Comparison of ENCODE assay signal across 12 mouse cellular contexts in genomic region chr11:117093900-117094552, GRCm38 (mm10). TPM values are rescaled to one million over a fixed set of nuclear protein-coding genes. Genes with fewer than 3 reads are reported as not detected.
DNase-seq lines count a peak whose midpoint lies in the region; ATAC-seq and TF ChIP-seq lines count a peak whose summit lies in the region.
"Had no signal": no experiment of that assay in that cellular context is flagged by ENCODE, and none has a peak within 500 bp of the region (broad histone marks: within the 10 kb centered on the region; RNA-seq: fewer than 3 reads in every experiment).

No protein-coding gene starts in this region.

- H3K9ac ChIP-seq in kidney, embryonic 14.5 days (ENCODE audit: low read depth, low read length), result no peak overlapping the region
- 0 out of 2 replicates have a peak overlapping the region, but pooled peaks have one; percentile 21 for H3K9ac ChIP-seq in heart, adult 2 months (ENCODE audit: low read depth, low read length)
- no peak overlapping the region for H3K9ac ChIP-seq in intestine, postnatal 0 days (ENCODE audit: low read depth, low read length)
- H3K9ac ChIP-seq: embryonic facial prominence, embryonic 13.5 days had no signal

- H3K4me2 ChIP-seq in kidney, embryonic 14.5 days (replicated peaks; ENCODE audit: low read depth, low read length), result no peak overlapping the region
- H3K4me2 ChIP-seq in intestine, postnatal 0 days (replicated peaks; ENCODE audit: low read depth), result no peak overlapping the region
- H3K4me2 ChIP-seq: embryonic facial prominence, embryonic 13.5 days had no signal

- peak; percentile 62; the same call in 1 of the 2 replicates for TF ChIP-seq EP300 in heart, adult 2 months (IDR thresholded peaks at IDR 0.05; ENCODE audit: insufficient read depth, low read depth, low read length)

- TF ChIP-seq POLR2A in kidney, adult 2 months (IDR thresholded peaks at IDR 0.05; ENCODE audit: low read depth, low read length), result no peak
- TF ChIP-seq POLR2A in heart, adult 2 months (IDR thresholded peaks at IDR 0.05; ENCODE audit: insufficient read depth, low read depth, low read length), result peak; percentile 64

- peaks cover 10% of the 10 kb centered on the region; the same call in 1 of the 2 replicates for H3K4me1 ChIP-seq in kidney, adult 2 months (ENCODE audit: control insufficient read depth, insufficient read depth, low read length)
- H3K4me1 ChIP-seq in kidney, embryonic 14.5 days (ENCODE audit: control insufficient read depth, insufficient read depth, low read length), result peaks cover 34% of the 10 kb centered on the region
- H3K4me1 ChIP-seq in heart, adult 2 months (ENCODE audit: control insufficient read depth, insufficient read depth, low read length), result peaks cover 44% of the 10 kb centered on the region
- no peaks in the 10 kb centered on the region for H3K4me1 ChIP-seq in intestine, postnatal 0 days (replicated peaks; ENCODE audit: control insufficient read depth, insufficient read depth, low read length)

- no peak for ATAC-seq in kidney, embryonic 14.5 days (ENCODE audit: low FRiP score, low TSS enrichment)
- ATAC-seq in intestine, postnatal 0 days, result no peak
- ATAC-seq: CD4-positive, CD25-positive, alpha-beta regulatory T cell, adult 4 months had no signal

- TF ChIP-seq CTCF in kidney, adult 2 months (conservative IDR thresholded peaks at IDR 0.05; ENCODE audit: insufficient read depth, insufficient read length, low read depth, low read length), result no peak
- 0 out of 2 replicates have a peak, but pooled peaks have one; percentile 18 for TF ChIP-seq CTCF in heart, adult 2 months (IDR thresholded peaks at IDR 0.05)
- TF ChIP-seq CTCF in intestine, postnatal 0 days (IDR thresholded peaks at IDR 0.05; ENCODE audit: low read depth), result no peak

- no peaks in the 10 kb centered on the region for H3K27me3 ChIP-seq in kidney, adult 2 months (replicated peaks; ENCODE audit: control insufficient read depth, insufficient read depth, low read length)
- H3K27me3 ChIP-seq in kidney, embryonic 14.5 days (ENCODE audit: control insufficient read depth, insufficient read depth, low read length), result no peaks in the 10 kb centered on the region
- H3K27me3 ChIP-seq in heart, adult 2 months (ENCODE audit: control insufficient read depth, insufficient read depth, low read length), result no peaks in the 10 kb centered on the region
- H3K27me3 ChIP-seq in intestine, postnatal 0 days (replicated peaks; ENCODE audit: control insufficient read depth, insufficient read depth, low read length), result no peaks in the 10 kb centered on the region
- H3K27me3 ChIP-seq: embryonic facial prominence, embryonic 13.5 days had no signal

- H3K4me3 ChIP-seq in kidney, adult 2 months (ENCODE audit: insufficient read depth, low read depth, low read length), result no peak overlapping the region
- H3K4me3 ChIP-seq in kidney, embryonic 14.5 days (ENCODE audit: low read length), result no peak overlapping the region
- peak overlapping the region; percentile 7; the same call in 1 of the 2 replicates for H3K4me3 ChIP-seq in heart, adult 2 months
- no peak overlapping the region for H3K4me3 ChIP-seq in intestine, postnatal 0 days (ENCODE audit: low read depth, low read length)
- H3K4me3 ChIP-seq: embryonic facial prominence, embryonic 13.5 days had no signal

- no peaks in the 10 kb centered on the region for H3K36me3 ChIP-seq in kidney, adult 2 months (ENCODE audit: control insufficient read depth, insufficient read depth, low read length)
- no peaks in the 10 kb centered on the region for H3K36me3 ChIP-seq in kidney, embryonic 14.5 days (ENCODE audit: control insufficient read depth, insufficient read depth, low read length)
- peaks cover 6% of the 10 kb centered on the region; the same call in 1 of the 2 replicates for H3K36me3 ChIP-seq in heart, adult 2 months (ENCODE audit: control insufficient read depth, insufficient read depth, low read length)
- no peaks in the 10 kb centered on the region for H3K36me3 ChIP-seq in intestine, postnatal 0 days (ENCODE audit: control insufficient read depth, insufficient read depth)
- H3K36me3 ChIP-seq: embryonic facial prominence, embryonic 13.5 days had no signal

- no peaks in the 10 kb centered on the region for H3K79me2 ChIP-seq in heart, adult 2 months (replicated peaks; ENCODE audit: control insufficient read depth, insufficient read depth, low read length)

- 62% methylated on average over 5 of the region's 5 CpGs for WGBS in kidney, adult 2 months
- 70% methylated on average over 5 of the region's 5 CpGs for WGBS in kidney, embryonic 14.5 days
- WGBS in heart, adult 2 months, result 22% methylated on average over 5 of the region's 5 CpGs
- 70% methylated on average over 5 of the region's 5 CpGs for WGBS in intestine, postnatal 0 days

- peak overlapping the region; percentile 61 for H3K27ac ChIP-seq in kidney, adult 2 months (ENCODE audit: insufficient read depth, low read depth, low read length)
- no peak overlapping the region for H3K27ac ChIP-seq in kidney, embryonic 14.5 days (ENCODE audit: low read depth, low read length)
- peak overlapping the region; percentile 94 for H3K27ac ChIP-seq in heart, adult 2 months
- peak overlapping the region; percentile 35; the same call in 1 of the 2 replicates for H3K27ac ChIP-seq in intestine, postnatal 0 days (ENCODE audit: low read depth, low read length)
- H3K27ac ChIP-seq: embryonic facial prominence, embryonic 13.5 days; macrophage had no signal

- peak; percentile 76 for DNase-seq in kidney, adult 2 months
- peak; percentile 77 to 87 for DNase-seq in heart, adult 2 months
- peak; percentile 93 for DNase-seq in lung, postnatal 36 days
- DNase-seq in layer of hippocampus, postnatal 36 days, result no peak
- no peak for DNase-seq in thymus, postnatal 4 days
- DNase-seq in frontal cortex, postnatal 25 days (ENCODE audit: low spot score in 2 of 2), result no peak
- DNase-seq: right cerebral cortex, postnatal 14 days had no signal

- H3K9me3 ChIP-seq in kidney, embryonic 14.5 days (ENCODE audit: control insufficient read depth, low read length), result no peaks in the 10 kb centered on the region
- H3K9me3 ChIP-seq in intestine, postnatal 0 days (ENCODE audit: control insufficient read depth), result no peaks in the 10 kb centered on the region
- H3K9me3 ChIP-seq: embryonic facial prominence, embryonic 13.5 days had no signal

- intact Hi-C loops in heart, adult 2 months (cut with DNase I), result loop anchor here (2.0 to 10.0 kb wide), 2 partner anchors 21 to 461 kb away; partner anchors contain the start of gene Sec14l1

RNA-seq across cellular contexts. Expression of gene Sec14l1, which starts 20.9 kb away (rescaled TPM):
- 49.1 and 52.2 TPM in 2 replicates for polyA plus RNA-seq in kidney, adult 2 months (2012; rRNA removed)
- 30.2 and 36.5 TPM in 2 replicates for polyA plus RNA-seq in kidney, embryonic 14.5 days (2014; fragmentation: Nextera tagmentation; extraction: Ambion mirVana)
- total RNA-seq in heart, adult 2 months (2021), result 10 to 100 TPM; 65.4 to 89.5 TPM
- 71.5 and 83.9 TPM in 2 replicates for polyA plus RNA-seq in heart, adult 2 months (2012; rRNA removed)
- polyA plus RNA-seq in intestine, postnatal 0 days (2015; fragmentation: Nextera tagmentation; extraction: Ambion mirVana), result 22.8 and 23.9 TPM in 2 replicates
- 100 to 1,000 TPM; 227 to 241 TPM for total RNA-seq in layer of hippocampus, postnatal 36 days (2021)

Comparison
In these comparisons a context has a peak if more than half of its experiments do, and no peak if none do; other contexts are left out.
1. DNase-seq: peak in kidney, adult 2 months (single experiment), heart, adult 2 months (2 of 2) and lung, postnatal 36 days (single experiment); none in layer of hippocampus, postnatal 36 days (0 of 2), thymus, postnatal 4 days (single experiment) and frontal cortex, postnatal 25 days (0 of 2).